Mouse (Mus musculus): Measurements from ENCODE around the gene Tbc1d23. TPM values are rescaled to one million over a fixed set of nuclear protein-coding genes. Genes with fewer than 3 reads are reported as not detected.
A peak's percentile ranks its signal among the peaks of the same experiment; 100 is the strongest.
"Not testable (repeated sequence)": the region's sequence is repeated elsewhere in the genome, so short reads cannot be mapped to it uniquely, and the experiment has no call there.

Gene Tbc1d23
- polyA plus RNA-seq, 1 experiment, result 10.7 TPM

- 83% methylated on average over 5 of the region's 5 CpGs for WGBS
- DNase-seq, result no peak
- H3K36me3 ChIP-seq (ENCODE audit: control insufficient read depth, insufficient read depth, low read length), result peaks cover 5% of the 10 kb centered on the region
- H3K27ac ChIP-seq (ENCODE audit: insufficient read depth, low read depth, low read length), result no peak overlapping the region
- TF ChIP-seq CTCF (conservative IDR thresholded peaks at IDR 0.05; ENCODE audit: insufficient read depth, insufficient read length, low read depth, low read length) (no peak), POLR2A (IDR thresholded peaks at IDR 0.05; ENCODE audit: low read depth, low read length) (no peak)
- H3K27me3 ChIP-seq (replicated peaks; ENCODE audit: control insufficient read depth, insufficient read depth, low read length), result no peaks in the 10 kb centered on the region
- H3K4me3 ChIP-seq (ENCODE audit: insufficient read depth, low read depth, low read length), result no peak overlapping the region
- no peaks in the 10 kb centered on the region for H3K4me1 ChIP-seq (ENCODE audit: control insufficient read depth, insufficient read depth, low read length)
Measured at GRCm38 (mm10) chr16:57182037-57182436, 49.3 kb downstream of the Tbc1d23 start.

- DNase-seq, result peak; percentile 14
- H3K4me1 ChIP-seq (ENCODE audit: control insufficient read depth, insufficient read depth, low read length), result no peaks in the 10 kb centered on the region
- no peak overlapping the region for H3K4me3 ChIP-seq (ENCODE audit: insufficient read depth, low read depth, low read length)
- H3K36me3 ChIP-seq (ENCODE audit: control insufficient read depth, insufficient read depth, low read length), result peaks cover 5% of the 10 kb centered on the region
- WGBS, result 82% methylated on average over 11 of the region's 11 CpGs
- no peaks in the 10 kb centered on the region for H3K27me3 ChIP-seq (replicated peaks; ENCODE audit: control insufficient read depth, insufficient read depth, low read length)
- TF ChIP-seq POLR2A (IDR thresholded peaks at IDR 0.05; ENCODE audit: low read depth, low read length), result no peak
- TF ChIP-seq CTCF (conservative IDR thresholded peaks at IDR 0.05; ENCODE audit: insufficient read depth, insufficient read length, low read depth, low read length), result no peak
- H3K27ac ChIP-seq (ENCODE audit: insufficient read depth, low read depth, low read length), result no peak overlapping the region
Measured at GRCm38 (mm10) chr16:57181180-57181579, 50.1 kb downstream of the Tbc1d23 start.

GRCm38 (mm10) chr16:57177664-57178063 is 53.6 kb downstream of the Tbc1d23 start:
- H3K36me3 ChIP-seq (ENCODE audit: control insufficient read depth, insufficient read depth, low read length), result peaks cover 4% of the 10 kb centered on the region
- no peak for DNase-seq
- H3K27ac ChIP-seq (ENCODE audit: insufficient read depth, low read depth, low read length), result no peak overlapping the region
- WGBS, result 87% methylated on average over 10 of the region's 10 CpGs
- TF ChIP-seq POLR2A (IDR thresholded peaks at IDR 0.05; ENCODE audit: low read depth, low read length) (no peak), CTCF (conservative IDR thresholded peaks at IDR 0.05; ENCODE audit: insufficient read depth, insufficient read length, low read depth, low read length) (no peak)
- H3K27me3 ChIP-seq (replicated peaks; ENCODE audit: control insufficient read depth, insufficient read depth, low read length), result no peaks in the 10 kb centered on the region
- no peaks in the 10 kb centered on the region for H3K4me1 ChIP-seq (ENCODE audit: control insufficient read depth, insufficient read depth, low read length)
- H3K4me3 ChIP-seq (ENCODE audit: insufficient read depth, low read depth, low read length), result no peak overlapping the region

- no peak overlapping the region for H3K4me3 ChIP-seq (ENCODE audit: insufficient read depth, low read depth, low read length)
- TF ChIP-seq POLR2A (IDR thresholded peaks at IDR 0.05; ENCODE audit: low read depth, low read length), result no peak
- peak; percentile 75 for TF ChIP-seq CTCF (conservative IDR thresholded peaks at IDR 0.05; ENCODE audit: insufficient read depth, insufficient read length, low read depth, low read length)
- H3K4me1 ChIP-seq (ENCODE audit: control insufficient read depth, insufficient read depth, low read length), result no peaks in the 10 kb centered on the region
- H3K27ac ChIP-seq (ENCODE audit: insufficient read depth, low read depth, low read length), result no peak overlapping the region
- WGBS, result 72% methylated on average over 2 of the region's 2 CpGs
- peak; percentile 66 for DNase-seq
- H3K36me3 ChIP-seq (ENCODE audit: control insufficient read depth, insufficient read depth, low read length), result peaks cover under 1% of the 10 kb centered on the region
- no peaks in the 10 kb centered on the region for H3K27me3 ChIP-seq (replicated peaks; ENCODE audit: control insufficient read depth, insufficient read depth, low read length)
Measured at GRCm38 (mm10) chr16:57177254-57177653, 54.0 kb downstream of the Tbc1d23 start.

GRCm38 (mm10) chr16:57176276-57176675 is 55.0 kb downstream of the Tbc1d23 start:
- H3K27ac ChIP-seq (ENCODE audit: insufficient read depth, low read depth, low read length), result no peak overlapping the region
- no peaks in the 10 kb centered on the region for H3K4me1 ChIP-seq (ENCODE audit: control insufficient read depth, insufficient read depth, low read length)
- WGBS, result 87% methylated on average over 7 of the region's 7 CpGs
- H3K4me3 ChIP-seq (ENCODE audit: insufficient read depth, low read depth, low read length), result no peak overlapping the region
- DNase-seq, result no peak
- TF ChIP-seq POLR2A (IDR thresholded peaks at IDR 0.05; ENCODE audit: low read depth, low read length) (no peak), CTCF (conservative IDR thresholded peaks at IDR 0.05; ENCODE audit: insufficient read depth, insufficient read length, low read depth, low read length) (no peak)
- no peaks in the 10 kb centered on the region for H3K27me3 ChIP-seq (replicated peaks; ENCODE audit: control insufficient read depth, insufficient read depth, low read length)
- H3K36me3 ChIP-seq (ENCODE audit: control insufficient read depth, insufficient read depth, low read length), result no peaks in the 10 kb centered on the region; the same call in 1 of the 2 replicates

- WGBS, result 75% methylated on average over 2 of the region's 2 CpGs
- DNase-seq, result no peak
- no peak for TF ChIP-seq POLR2A (IDR thresholded peaks at IDR 0.05; ENCODE audit: low read depth, low read length)
- no peak for TF ChIP-seq CTCF (conservative IDR thresholded peaks at IDR 0.05; ENCODE audit: insufficient read depth, insufficient read length, low read depth, low read length)
- H3K4me1 ChIP-seq (ENCODE audit: control insufficient read depth, insufficient read depth, low read length), result no peaks in the 10 kb centered on the region; the same call in 1 of the 2 replicates
- no peak overlapping the region for H3K27ac ChIP-seq (ENCODE audit: insufficient read depth, low read depth, low read length)
- no peak overlapping the region for H3K4me3 ChIP-seq (ENCODE audit: insufficient read depth, low read depth, low read length)
- no peaks in the 10 kb centered on the region for H3K27me3 ChIP-seq (replicated peaks; ENCODE audit: control insufficient read depth, insufficient read depth, low read length)
- no peaks in the 10 kb centered on the region; the same call in 1 of the 2 replicates for H3K36me3 ChIP-seq (ENCODE audit: control insufficient read depth, insufficient read depth, low read length)
Measured at GRCm38 (mm10) chr16:57175751-57176150, 55.6 kb downstream of the Tbc1d23 start.

- not testable (repeated sequence) for H3K27me3 ChIP-seq (replicated peaks; ENCODE audit: control insufficient read depth, insufficient read depth, low read length); H3K4me1 ChIP-seq (ENCODE audit: control insufficient read depth, insufficient read depth, low read length); H3K27ac ChIP-seq (ENCODE audit: insufficient read depth, low read depth, low read length); H3K4me3 ChIP-seq (ENCODE audit: insufficient read depth, low read depth, low read length); DNase-seq; H3K36me3 ChIP-seq (ENCODE audit: control insufficient read depth, insufficient read depth, low read length)
Measured at GRCm38 (mm10) chr16:57174480-57174879, 56.8 kb downstream of the Tbc1d23 start.

GRCm38 (mm10) chr16:57171570-57171969 is 59.7 kb downstream of the Tbc1d23 start:
- no peak overlapping the region for H3K27ac ChIP-seq (ENCODE audit: insufficient read depth, low read depth, low read length)
- H3K36me3 ChIP-seq (ENCODE audit: control insufficient read depth, insufficient read depth, low read length), result no peaks in the 10 kb centered on the region
- no peak for DNase-seq
- no peak overlapping the region for H3K4me3 ChIP-seq (ENCODE audit: insufficient read depth, low read depth, low read length)
- peaks cover 3% of the 10 kb centered on the region for H3K4me1 ChIP-seq (ENCODE audit: control insufficient read depth, insufficient read depth, low read length)
- no peaks in the 10 kb centered on the region for H3K27me3 ChIP-seq (replicated peaks; ENCODE audit: control insufficient read depth, insufficient read depth, low read length)
- 58% methylated on average over 6 of the region's 6 CpGs for WGBS
- TF ChIP-seq POLR2A (IDR thresholded peaks at IDR 0.05; ENCODE audit: low read depth, low read length) (no peak), CTCF (conservative IDR thresholded peaks at IDR 0.05; ENCODE audit: insufficient read depth, insufficient read length, low read depth, low read length) (no peak)

Data from kidney, adult 2 months (tissue).